Mouse (Mus musculus): ENCODE measurements around the gene Slirp.

GRCm38 (mm10) chr12:87464678-87465297 lies 21.1 kb downstream of the Slirp start:
- TF ChIP-seq CTCF (IDR thresholded peaks at IDR 0.05; ENCODE audit: borderline replicate concordance, insufficient read depth, low read depth, low read length) (no peak), POLR2A (IDR thresholded peaks at IDR 0.05; ENCODE audit: borderline replicate concordance, insufficient read depth, low read length) (no peak)

Measured in cerebellum, adult 2 months (tissue).